Mouse (Mus musculus) embryonic fibroblast, embryonic 13.5 days (primary cell): ENCODE results near the gene Ptprd.

Experiments
- CTCF ChIP-seq: IDR thresholded peaks from 2 replicates; pipeline ENCODE4 v1.5.1; 2011; ENCODE audit warnings: mild to moderate bottlenecking, control low read depth, low read length, moderate library complexity, borderline replicate concordance; ENCODE audit not compliant: insufficient read depth
- POLR2A ChIP-seq: IDR thresholded peaks from 2 replicates; pipeline ENCODE4 v1.6.1; 2011; ENCODE audit warnings: low read depth, mild to moderate bottlenecking, control low read depth, low read length, moderate library complexity

- no peak for TF ChIP-seq CTCF
- TF ChIP-seq POLR2A = no peak
Observed at GRCm38 (mm10) chr4:76415624-76416023, 1796.1 kb downstream of the Ptprd start.
